Mouse (Mus musculus): Measurements from ENCODE around the gene Hdgfl2.

DNA sequence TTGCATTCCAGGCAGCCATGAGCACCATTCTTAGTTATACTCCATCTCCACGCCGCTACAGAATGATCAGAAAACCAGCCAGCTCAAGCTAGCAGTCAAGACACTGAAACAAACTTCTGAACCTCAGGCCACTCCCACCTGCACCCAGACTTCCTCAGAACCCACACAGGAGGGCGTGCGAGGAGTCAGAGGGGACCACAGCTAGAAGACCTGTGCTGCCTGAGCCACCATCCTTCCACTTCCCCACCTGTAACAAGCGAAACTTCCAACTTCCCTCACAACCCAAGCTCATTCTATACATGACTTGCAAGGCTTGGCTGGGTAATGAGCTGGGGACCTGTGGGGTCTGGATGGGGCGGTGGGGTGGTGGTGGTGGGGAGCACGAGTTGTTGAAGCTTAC lies 46.6 kb upstream of the Hdgfl2 start:
- TF ChIP-seq CTCF (IDR thresholded peaks at IDR 0.05; ENCODE audit: low read depth) (no peak), EP300 (optimal IDR thresholded peaks at IDR 0.05) (no peak)

Measured in stomach, postnatal 0 days (tissue).